Mouse (Mus musculus) embryonic facial prominence, embryonic 14.5 days (tissue): ENCODE data around the gene Parp3. TPM values are rescaled to one million over a fixed set of nuclear protein-coding genes. Genes with fewer than 3 reads are reported as not detected.

ENCODE experiments used
- ATAC-seq: fragments of 200-750 bp; cut with Nextera tagmentation; 2 replicates; pipeline ENCODE4 v1.8.0; 2017; ENCODE audit warnings: low read depth, moderate number of reproducible peaks, moderate TSS enrichment
- DNase-seq: peaks from one replicate; pipeline ENCODE4 v3.0.0-alpha.2; 2015; ENCODE audit warnings: low spot score
- H3K27ac ChIP-seq: fragments of 300-500 bp; sonication (generic); replicated peaks from 2 replicates; pipeline ENCODE4 v1.5.1; 2014; ENCODE audit warnings: low read depth, mild to moderate bottlenecking, low read length, moderate library complexity
- H3K27me3 ChIP-seq: fragments of 300-500 bp; sonication (generic); replicated peaks from 2 replicates; pipeline ENCODE4 v1.6.1; 2014; ENCODE audit warnings: low read length; ENCODE audit not compliant: control insufficient read depth, insufficient read depth
- H3K36me3 ChIP-seq: fragments of 300-500 bp; sonication (generic); 2 replicates; pipeline ENCODE4 v1.6.1; 2014; ENCODE audit warnings: low read length, mixed read lengths; ENCODE audit not compliant: control insufficient read depth, insufficient read depth
- H3K4me1 ChIP-seq: fragments of 300-500 bp; sonication (generic); 2 replicates; pipeline ENCODE4 v1.6.1; 2014; ENCODE audit warnings: antibody characterized with exemption, low read length; ENCODE audit not compliant: control insufficient read depth, insufficient read depth
- H3K4me2 ChIP-seq: fragments of 300-500 bp; sonication (generic); 2 replicates; pipeline ENCODE4 v1.6.1; 2014; ENCODE audit warnings: low read depth, mild to moderate bottlenecking, low read length, moderate library complexity, mixed read lengths
- H3K4me3 ChIP-seq: fragments of 300-500 bp; sonication (generic); 2 replicates; pipeline ENCODE4 v1.5.1; 2014; ENCODE audit warnings: low read depth, mild to moderate bottlenecking, low read length
- H3K9ac ChIP-seq: fragments of 300-500 bp; sonication (generic); 2 replicates; pipeline ENCODE4 v1.6.1; 2014; ENCODE audit warnings: low read depth, mild to moderate bottlenecking, low read length, moderate library complexity, mixed read lengths
- H3K9me3 ChIP-seq: fragments of 300-500 bp; sonication (generic); 2 replicates; pipeline ENCODE4 v1.6.1; 2016; ENCODE audit warnings: low read length; ENCODE audit not compliant: control insufficient read depth
- whole genome bisulfite sequencing: fragments of 180-500 bp; shearing (Covaris S2); extraction: QIAGEN DNeasy Blood & Tissue Kit; methylation state at CpG from one replicate; pipeline ENCODE4 v1.1.7; 2014; 5-methylcytosine and 5-hydroxymethylcytosine counted together
- polyA plus RNA-seq: library from polyadenylated mRNA; unstranded; fragments of >200 nt; fragmentation: Nextera tagmentation; extraction: Ambion mirVana; gene quantifications from 2 replicates; pipeline ENCODE4 v1.2.1, GENCODE M21; 2014

Parp3 gene
- polyA plus RNA-seq, 1 experiment from 2014 or later: 6.2 TPM

DNA sequence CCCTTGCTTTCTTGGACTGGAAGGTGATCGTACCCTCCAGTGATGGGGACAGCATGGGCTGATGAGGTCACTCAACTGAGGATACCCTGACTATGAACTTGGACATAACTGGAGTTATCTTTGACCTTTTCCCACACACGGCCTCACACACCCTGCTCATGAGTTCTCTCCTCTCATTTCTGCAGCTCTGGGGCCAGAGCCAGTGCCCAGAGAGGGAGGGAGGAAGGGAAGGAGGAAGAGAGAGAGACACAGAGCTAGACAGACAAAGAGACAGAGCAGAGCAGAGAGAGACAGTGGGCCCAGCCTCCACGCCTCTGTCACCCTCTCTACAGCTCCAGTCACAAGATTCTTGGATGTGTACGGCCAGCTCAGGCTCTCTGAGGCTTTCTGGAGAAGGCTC lies 4.4 kb downstream of the Parp3 start:
- 58% methylated on average over 4 of the region's 4 CpGs for WGBS
- peaks cover 5% of the 10 kb centered on the region; the same call in 1 of the 2 replicates for H3K4me1 ChIP-seq
- no peak overlapping the region for H3K4me2 ChIP-seq
- no peak overlapping the region for H3K4me3 ChIP-seq
- no peak for DNase-seq
- H3K9me3 ChIP-seq: no peaks in the 10 kb centered on the region
- no peak overlapping the region for H3K9ac ChIP-seq
- H3K36me3 ChIP-seq: no peaks in the 10 kb centered on the region
- H3K27ac ChIP-seq: peak overlapping the region; percentile 34; the same call in 1 of the 2 replicates
- ATAC-seq: no peak
- H3K27me3 ChIP-seq: no peaks in the 10 kb centered on the region

DNA sequence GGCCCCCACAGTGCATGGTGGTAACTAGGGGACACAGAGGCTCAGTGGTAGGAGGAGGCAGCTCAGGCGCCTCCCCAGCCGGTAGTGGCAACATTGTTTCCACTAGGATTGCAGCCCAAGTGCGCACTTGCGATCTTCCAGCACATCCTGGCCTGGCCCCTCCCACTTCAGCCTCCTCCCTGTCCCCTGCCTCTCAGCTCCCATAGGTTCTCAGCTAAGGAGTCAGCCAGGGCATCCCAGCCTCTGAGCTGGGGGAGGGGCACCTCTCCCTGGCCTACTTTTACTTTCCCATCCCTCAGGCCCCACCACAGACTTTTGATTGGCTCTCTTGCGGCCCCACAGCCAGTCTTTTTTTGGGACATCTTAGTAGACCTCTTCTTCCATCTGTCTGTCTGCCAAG lies 4.9 kb downstream of the Parp3 start:
- peak overlapping the region; percentile 9; the same call in 1 of the 2 replicates for H3K4me2 ChIP-seq
- H3K9me3 ChIP-seq: no peaks in the 10 kb centered on the region
- no peaks in the 10 kb centered on the region for H3K27me3 ChIP-seq
- no peak overlapping the region for H3K9ac ChIP-seq
- H3K36me3 ChIP-seq: no peaks in the 10 kb centered on the region
- peak; percentile 77 for DNase-seq
- 10% methylated on average over 5 of the region's 5 CpGs for whole genome bisulfite sequencing
- no peak overlapping the region for H3K4me3 ChIP-seq
- ATAC-seq: peak; percentile 16; the same call in 1 of the 2 replicates
- peaks cover 5% of the 10 kb centered on the region; the same call in 1 of the 2 replicates for H3K4me1 ChIP-seq
- H3K27ac ChIP-seq: no peak overlapping the region

DNA sequence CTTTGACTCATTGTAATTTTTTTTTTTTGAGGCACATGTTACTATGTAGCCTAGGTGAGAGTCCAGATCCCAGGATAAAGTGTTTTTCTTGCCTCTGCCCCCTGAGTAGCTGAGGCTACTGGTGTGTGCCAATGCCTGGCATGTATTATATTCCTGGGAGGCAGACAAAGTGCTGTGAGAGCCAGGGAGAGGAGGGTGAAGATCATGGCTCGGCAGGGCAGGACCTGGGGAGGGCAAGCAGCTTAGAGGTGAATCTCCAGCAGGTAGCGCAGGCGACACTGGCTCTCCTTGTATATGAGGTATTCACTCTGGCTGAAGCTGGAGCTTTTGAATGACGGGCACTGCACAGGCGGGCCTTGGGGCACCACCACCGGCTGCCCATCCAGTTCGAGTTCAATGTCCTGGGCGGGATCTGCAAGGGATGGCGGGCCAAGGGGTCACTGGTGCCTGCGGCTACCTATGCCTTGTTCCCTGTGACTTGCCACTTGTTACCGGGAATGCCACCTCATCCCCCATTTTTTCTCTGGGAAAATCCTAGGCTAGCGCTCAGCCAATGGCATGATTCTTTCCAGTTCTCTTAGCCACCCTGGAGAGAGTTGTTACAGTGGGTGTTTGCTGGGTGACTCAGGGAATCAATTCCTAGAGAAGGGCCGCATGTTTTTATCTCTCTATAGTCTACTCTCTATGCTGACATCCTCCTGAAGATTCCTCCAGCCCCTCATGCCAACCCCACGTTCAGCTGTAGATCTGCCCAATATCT lies 5.6 kb downstream of the Parp3 start:
- Histone ChIP-seq H3K4me3 (no peak overlapping the region), H3K27ac (no peak overlapping the region), H3K27me3 (no peaks in the 10 kb centered on the region), H3K4me2 (peak overlapping the region; percentile 9; the same call in 1 of the 2 replicates), H3K4me1 (peaks cover 5% of the 10 kb centered on the region; the same call in 1 of the 2 replicates), H3K9ac (no peak overlapping the region), H3K36me3 (no peaks in the 10 kb centered on the region), H3K9me3 (no peaks in the 10 kb centered on the region)
- ATAC-seq (no peak), DNase-seq (no peak)
- 63% methylated on average over 14 of the region's 14 CpGs for WGBS

DNA sequence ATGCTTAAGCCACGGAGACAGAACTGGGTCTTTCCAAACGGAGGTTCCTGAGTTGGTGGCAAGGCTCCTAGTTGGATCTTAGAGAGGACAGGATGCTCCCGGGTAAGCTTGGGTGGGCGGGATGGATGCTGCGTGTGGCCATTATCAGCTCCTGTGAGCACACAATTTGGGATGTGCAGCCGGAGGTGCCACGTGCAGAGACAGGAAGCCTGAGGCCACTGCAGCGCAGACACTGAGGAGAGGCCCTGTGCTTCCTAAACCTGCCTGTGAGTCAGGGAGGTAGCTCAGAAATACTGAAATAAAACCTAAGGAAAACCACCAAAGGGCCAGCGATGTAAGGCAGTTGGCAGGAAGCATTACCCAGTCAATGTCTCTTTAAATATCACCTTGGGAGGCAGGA lies 7.0 kb downstream of the Parp3 start:
- WGBS: 61% methylated on average over 9 of the region's 9 CpGs
- DNase-seq (no peak), ATAC-seq (no peak)
- Histone ChIP-seq H3K4me3 (no peak overlapping the region), H3K9me3 (no peaks in the 10 kb centered on the region), H3K4me2 (no peak overlapping the region), H3K9ac (no peak overlapping the region), H3K36me3 (no peaks in the 10 kb centered on the region), H3K4me1 (peaks cover 6% of the 10 kb centered on the region), H3K27me3 (no peaks in the 10 kb centered on the region), H3K27ac (no peak overlapping the region)

DNA sequence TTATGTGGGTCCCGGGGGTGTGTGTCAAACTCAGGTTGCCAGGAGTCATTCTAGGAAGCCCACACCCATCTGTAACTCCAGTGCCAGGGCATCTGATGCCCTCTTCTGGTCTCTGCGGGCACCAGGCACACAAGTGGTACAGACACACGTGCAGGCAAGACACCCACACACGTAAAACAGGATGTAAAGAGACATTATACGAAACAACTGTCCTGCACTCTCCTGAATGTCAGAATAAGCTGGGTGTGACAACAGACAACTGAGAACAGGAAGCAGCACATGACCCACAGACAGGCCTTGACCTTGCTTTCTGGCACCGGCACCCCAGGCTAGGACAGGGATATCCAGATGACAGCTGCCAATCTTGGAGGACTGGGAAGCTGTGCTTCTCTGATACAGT lies 7.4 kb downstream of the Parp3 start:
- Histone ChIP-seq H3K27ac (no peak overlapping the region), H3K4me1 (peaks cover 9% of the 10 kb centered on the region), H3K9ac (no peak overlapping the region), H3K9me3 (no peaks in the 10 kb centered on the region), H3K36me3 (no peaks in the 10 kb centered on the region), H3K4me2 (no peak overlapping the region), H3K4me3 (no peak overlapping the region), H3K27me3 (no peaks in the 10 kb centered on the region)
- 59% methylated on average over 6 of the region's 6 CpGs for WGBS
- DNase-seq (no peak), ATAC-seq (no peak)

DNA sequence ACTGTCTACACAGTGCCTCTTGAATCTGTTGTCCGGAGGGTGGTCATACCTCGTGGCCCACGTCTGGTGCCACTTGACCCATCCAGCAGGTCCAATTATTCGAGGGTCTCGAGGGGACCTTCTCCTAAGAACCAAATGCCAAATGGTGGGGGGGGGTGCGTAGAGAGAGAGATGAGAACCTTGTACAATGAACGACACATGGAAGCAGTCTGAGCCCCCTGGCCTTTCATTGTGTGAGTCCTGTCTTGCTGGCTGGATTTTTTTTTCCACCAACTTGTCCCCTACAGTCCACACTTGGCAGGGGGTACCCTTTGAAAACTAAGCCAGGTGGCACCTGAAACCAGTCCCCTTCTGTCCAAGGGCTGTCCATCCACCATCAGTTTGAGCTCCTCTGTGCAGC lies 9.0 kb downstream of the Parp3 start:
- 81% methylated on average over 7 of the region's 7 CpGs for WGBS
- no peaks in the 10 kb centered on the region for H3K27me3 ChIP-seq
- ATAC-seq: no peak

DNA sequence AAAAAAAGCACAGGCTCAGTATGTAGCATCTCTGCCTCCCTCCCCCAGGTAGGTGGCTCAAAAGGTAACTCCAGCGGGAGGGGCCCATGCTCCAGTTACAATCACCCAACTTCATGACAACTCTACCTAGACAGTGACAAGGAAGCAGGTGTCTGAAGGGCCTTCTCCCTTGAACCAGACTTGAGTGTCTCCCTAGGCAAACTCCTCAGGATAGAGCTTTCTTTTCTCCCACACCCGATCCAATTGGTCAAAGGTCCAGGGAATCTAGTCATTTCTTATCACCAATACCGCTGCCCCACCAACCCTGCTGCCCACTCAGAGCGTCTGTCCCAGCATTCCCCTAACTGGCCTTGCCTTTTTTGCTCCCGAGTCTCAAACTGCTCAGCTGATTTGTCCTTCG lies 10.0 kb downstream of the Parp3 start:
- DNase-seq (no peak), ATAC-seq (no peak)
- Histone ChIP-seq H3K4me1 (peaks cover 4% of the 10 kb centered on the region), H3K4me3 (no peak overlapping the region), H3K9me3 (no peaks in the 10 kb centered on the region), H3K27ac (no peak overlapping the region), H3K27me3 (no peaks in the 10 kb centered on the region), H3K4me2 (no peak overlapping the region), H3K9ac (no peak overlapping the region), H3K36me3 (peaks cover 25% of the 10 kb centered on the region)
- 89% methylated on average over 6 of the region's 6 CpGs for WGBS

More for the DNA sequence above, 9.0 kb downstream of the Parp3 start:
- no peak overlapping the region for H3K9ac ChIP-seq
- DNase-seq: no peak
- H3K9me3 ChIP-seq: no peaks in the 10 kb centered on the region
- H3K4me3 ChIP-seq: no peak overlapping the region
- H3K36me3 ChIP-seq: peaks cover 15% of the 10 kb centered on the region
- H3K4me1 ChIP-seq: peaks cover 9% of the 10 kb centered on the region
- no peak overlapping the region for H3K4me2 ChIP-seq
- H3K27ac ChIP-seq: no peak overlapping the region

DNA sequence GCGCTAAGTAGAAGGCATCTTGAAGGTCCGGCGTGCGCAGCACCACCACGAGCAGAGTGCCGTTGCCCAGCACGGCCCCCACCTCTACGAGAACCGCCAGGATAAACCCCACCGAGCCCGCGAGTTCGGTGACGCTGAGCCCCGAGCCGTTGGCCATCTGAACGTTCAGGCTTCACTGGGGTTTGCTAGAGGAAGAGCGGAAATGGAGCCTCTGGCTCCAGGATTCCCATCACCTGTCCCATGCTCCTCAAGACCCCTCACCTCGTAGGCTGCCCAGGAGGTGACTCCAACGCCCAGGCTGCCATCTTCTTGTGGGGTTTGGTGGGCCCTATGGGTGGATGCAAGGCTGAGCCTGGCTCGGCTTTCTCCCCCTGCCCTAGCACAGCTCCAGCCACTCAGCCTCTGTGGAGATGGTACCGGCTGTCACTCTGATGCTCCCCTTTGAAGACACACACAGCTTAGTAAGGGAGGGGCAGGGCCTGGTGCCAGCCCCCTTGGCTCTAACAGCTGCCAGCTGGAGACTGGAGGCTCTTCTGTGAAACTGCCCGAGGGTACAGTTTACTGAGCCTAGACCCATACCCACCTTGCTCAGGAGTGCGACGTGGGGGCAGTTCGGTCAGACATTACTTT lies 11.1 kb downstream of the Parp3 start, which contains the start of gene Gpr62:
Gene Gpr62, minus strand, starts transcription at position 368 of the 630 bp plus-strand sequence.
- H3K4me2 ChIP-seq: peak within 1 kb of the TSS; percentile 98
- WGBS: 31% methylated on average over 25 of the region's 26 CpGs
- no peak for DNase-seq
- peak within 1 kb of the TSS; percentile 76 for H3K9ac ChIP-seq
- peak; percentile 7; the same call in 1 of the 2 replicates for ATAC-seq
- H3K27me3 ChIP-seq: no peaks in the 10 kb centered on the region
- no peak within 1 kb of the TSS; the same call in none of the 2 replicates for H3K27ac ChIP-seq
- H3K4me3 ChIP-seq: peak within 1 kb of the TSS; percentile 59
- H3K4me1 ChIP-seq: peaks cover 4% of the 10 kb centered on the region
- H3K9me3 ChIP-seq: no peaks in the 10 kb centered on the region
- peaks cover 35% of the 10 kb centered on the region for H3K36me3 ChIP-seq
